Mouse (Mus musculus) bone marrow macrophage, adult 2 months (primary cell): ENCODE measurements around the gene Bcor.

Experiments used
- CTCF ChIP-seq: IDR thresholded peaks from 2 replicates; pipeline ENCODE4 v1.5.1; 2012; ENCODE audit warnings: low read depth, mild to moderate bottlenecking, low read length, moderate library complexity
- POLR2A ChIP-seq: IDR thresholded peaks from 2 replicates; pipeline ENCODE4 v1.6.1; 2012; ENCODE audit warnings: mild to moderate bottlenecking, low read depth, low read length, borderline replicate concordance

DNA sequence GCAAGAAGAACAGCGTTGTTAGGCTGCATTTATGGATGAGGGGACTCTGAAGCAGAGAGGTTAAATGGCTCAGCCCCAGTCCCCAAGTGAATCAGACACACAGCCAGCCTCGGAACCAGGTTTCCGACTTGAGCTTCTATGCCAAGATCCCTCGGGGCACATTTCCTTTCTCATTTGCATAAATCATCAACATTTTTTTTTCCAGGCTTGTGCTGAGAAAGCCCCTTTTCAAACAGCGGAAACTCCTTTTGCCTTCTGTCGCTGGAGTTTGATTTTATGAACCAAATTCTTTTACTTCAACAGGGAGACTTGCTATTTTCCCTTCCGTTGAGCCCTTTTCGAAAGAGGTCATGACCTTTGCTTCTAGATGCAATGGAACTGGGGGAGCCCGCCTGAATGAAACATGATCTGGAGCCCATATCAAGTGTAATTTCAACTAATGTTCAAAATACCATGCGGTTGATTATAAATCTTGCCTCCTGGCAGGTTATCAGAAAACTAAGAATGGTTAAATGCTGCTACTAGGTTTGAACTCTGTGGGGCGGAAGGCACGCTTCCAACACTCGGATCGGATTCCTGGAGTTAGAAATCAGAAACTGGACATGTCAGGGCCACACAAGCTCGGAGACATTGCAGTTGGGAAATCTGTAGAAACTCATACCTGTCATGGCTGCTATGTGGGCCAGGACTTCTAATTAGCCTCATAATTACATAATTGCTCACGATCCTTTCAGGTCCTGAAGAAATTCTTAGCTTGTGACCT, 15.2 kb upstream of the Bcor start:
- no peak for TF ChIP-seq CTCF
- no peak for TF ChIP-seq POLR2A
